Mouse (Mus musculus) adrenal gland, adult 2 months (tissue): Measurements from ENCODE around the gene Aadat. TPM values are rescaled to one million over a fixed set of nuclear protein-coding genes. Genes with fewer than 3 reads are reported as not detected.
"Not testable (repeated sequence)": the region's sequence is repeated elsewhere in the genome, so short reads cannot be mapped to it uniquely, and the experiment has no call there.

Source experiments
- DNase-seq: peaks from one replicate; pipeline ENCODE4 v3.0.0; 2021
- long read RNA-seq: library from polyadenylated mRNA; stranded (forward); transcript quantifications from one replicate; pipeline ENCODE4 v2.0.0, GENCODE M21; 2021
- polyA plus RNA-seq: library from polyadenylated mRNA; depleted of rRNA; stranded (reverse); fragments of >200 nt; gene quantifications from 2 replicates; pipeline ENCODE4 v1.2.3, GENCODE M21; 2012; rRNA removed
- total RNA-seq, 2 experiments: library from RNA; stranded (reverse); gene quantifications; 2 replicates each; pipeline ENCODE4 v1.2.3; 2021

The Aadat gene
- total RNA-seq (under 1 TPM; 0.17 to 0.23 TPM), polyA plus RNA-seq (not detected in 2 replicates)
- long read RNA-seq, result 0 reads

GRCm38 (mm10) chr8:60505653-60506521 is at the start of gene Aadat:
Gene Aadat (plus strand): TSS chr8:60505932.
- DNase-seq, result peak; percentile 66

GRCm38 (mm10) chr8:60466686-60467335 is 38.9 kb upstream of the Aadat start:
- DNase-seq, result peak; percentile 55

- DNase-seq, result no peak
Measured at GRCm38 (mm10) chr8:60490147-60490546, 15.6 kb upstream of the Aadat start.

GRCm38 (mm10) chr8:60491871-60492270 is 13.9 kb upstream of the Aadat start:
- DNase-seq, result no peak

GRCm38 (mm10) chr8:60492471-60492870 is 13.3 kb upstream of the Aadat start:
- peak; percentile 30 for DNase-seq

GRCm38 (mm10) chr8:60494606-60495005 is 11.1 kb upstream of the Aadat start:
- no peak for DNase-seq

- DNase-seq, result not testable (repeated sequence)
Measured at GRCm38 (mm10) chr8:60495046-60495445, 10.7 kb upstream of the Aadat start.

GRCm38 (mm10) chr8:60503098-60503497 is 2.6 kb upstream of the Aadat start, which contains the start of gene Gm10283:
Gene Gm10283 (minus strand): TSS chr8:60503198.
- no peak for DNase-seq

- DNase-seq, result no peak
Measured at GRCm38 (mm10) chr8:60518286-60518685, 12.6 kb downstream of the Aadat start.

GRCm38 (mm10) chr8:60534945-60535344 is 29.2 kb downstream of the Aadat start:
- no peak for DNase-seq

- DNase-seq, result no peak
Measured at GRCm38 (mm10) chr8:60566783-60567182, 61.1 kb downstream of the Aadat start.

GRCm38 (mm10) chr8:60577231-60577630 is 71.5 kb downstream of the Aadat start:
- no peak for DNase-seq

GRCm38 (mm10) chr8:60583369-60583768 is 77.6 kb downstream of the Aadat start:
- no peak for DNase-seq

GRCm38 (mm10) chr8:60591352-60592105 is 85.8 kb downstream of the Aadat start:
- DNase-seq, result not testable (repeated sequence)

GRCm38 (mm10) chr8:60594761-60595160 is 89.0 kb downstream of the Aadat start:
- peak; percentile 20 for DNase-seq

Other genes with a start within 250 kb of the Aadat start
- gene Gm10283, start 2.7 kb upstream of the Aadat start, total RNA-seq, result not detected
- not detected in 2 replicates for gene Gm10283, start 2.7 kb upstream of the Aadat start, polyA plus RNA-seq
- gene Mfap3l, start 126.9 kb downstream of the Aadat start, total RNA-seq, result 1 to 10 TPM; 2.8 to 3.0 TPM
- 0.15 and 0.43 TPM in 2 replicates for gene Mfap3l, start 126.9 kb downstream of the Aadat start, polyA plus RNA-seq